ENCODE assay signal across 26 mouse cellular contexts in the genomic region with DNA sequence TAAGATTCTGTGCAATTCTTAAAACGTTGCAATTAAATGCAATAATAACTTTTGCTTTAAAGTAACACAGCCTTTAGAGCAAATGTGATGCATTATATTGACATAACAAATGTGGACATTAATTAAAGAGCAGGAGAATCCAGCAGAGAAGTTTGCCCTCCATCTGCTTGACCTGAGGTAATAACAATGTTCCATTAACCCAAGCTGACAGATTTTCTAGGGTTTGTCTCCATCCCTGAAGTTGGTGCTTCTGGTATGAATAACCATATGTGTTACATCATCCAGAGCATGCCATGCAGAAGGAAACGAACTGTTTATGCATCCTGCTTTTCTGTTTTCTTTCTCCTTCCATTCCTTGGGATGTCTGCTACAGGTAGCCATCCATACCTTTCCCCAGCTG.
"Had no signal": no experiment of that assay in that cellular context is flagged by ENCODE, and none has a peak within 500 bp of the region (broad histone marks: within the 10 kb centered on the region; RNA-seq: fewer than 3 reads in every experiment).

No protein-coding gene starts in this region.

- H3K36me3 ChIP-seq: embryonic facial prominence, embryonic 12.5 days; embryonic facial prominence, embryonic 13.5 days; embryonic facial prominence, embryonic 15.5 days; forebrain, embryonic 10.5 days; forebrain, embryonic 12.5 days; forebrain, embryonic 15.5 days had no signal

- H3K9me3 ChIP-seq: embryonic facial prominence, embryonic 12.5 days; embryonic facial prominence, embryonic 13.5 days; embryonic facial prominence, embryonic 15.5 days; forebrain, embryonic 10.5 days; forebrain, embryonic 12.5 days; forebrain, embryonic 13.5 days; forebrain, embryonic 15.5 days had no signal

- DNase-seq: cerebellum, adult 18-20 months; cerebellum, adult 2 months; cerebellum, adult 8-10 months; cerebellum, adult 9-10 months; cerebellum, adult 9-11 months; cerebellum, postnatal 14 days; cerebellum, postnatal 25 days; cerebellum, postnatal 36 days; embryo, embryonic 11 days; gastrocnemius, adult 2 months; gastrocnemius, postnatal 10 days; gastrocnemius, postnatal 14 days; gastrocnemius, postnatal 25 days; gastrocnemius, postnatal 36 days; heart, adult 11 months; heart, adult 18-20 months; heart, adult 2 months had no signal

- H3K4me3 ChIP-seq: embryonic facial prominence, embryonic 12.5 days; embryonic facial prominence, embryonic 13.5 days; embryonic facial prominence, embryonic 15.5 days; erythroblast, embryonic 14.5 days; forebrain, embryonic 12.5 days; forebrain, embryonic 13.5 days; forebrain, embryonic 15.5 days; gastrocnemius, adult 2 months; heart, adult 2 months had no signal

- H3K4me1 ChIP-seq: embryonic facial prominence, embryonic 12.5 days; embryonic facial prominence, embryonic 15.5 days; forebrain, embryonic 13.5 days had no signal

- H3K27ac ChIP-seq: embryonic facial prominence, embryonic 12.5 days; embryonic facial prominence, embryonic 13.5 days; embryonic facial prominence, embryonic 15.5 days; forebrain, embryonic 10.5 days; forebrain, embryonic 12.5 days; forebrain, embryonic 13.5 days; forebrain, embryonic 15.5 days; gastrocnemius, adult 2 months; heart, adult 2 months had no signal

- H3K9ac ChIP-seq: embryonic facial prominence, embryonic 12.5 days; embryonic facial prominence, embryonic 13.5 days; embryonic facial prominence, embryonic 15.5 days; forebrain, embryonic 12.5 days; forebrain, embryonic 13.5 days; forebrain, embryonic 15.5 days; forebrain, postnatal 0 days had no signal

- H3K4me2 ChIP-seq: embryonic facial prominence, embryonic 12.5 days; embryonic facial prominence, embryonic 15.5 days had no signal

- H3K27me3 ChIP-seq: embryonic facial prominence, embryonic 12.5 days; embryonic facial prominence, embryonic 13.5 days; embryonic facial prominence, embryonic 15.5 days; forebrain, embryonic 12.5 days; forebrain, embryonic 13.5 days; forebrain, embryonic 15.5 days had no signal

- ATAC-seq: forebrain, embryonic 15.5 days had no signal
